Mouse (Mus musculus) C2C12 (cell line): ENCODE measurements around the gene Pih1d1. TPM values are rescaled to one million over a fixed set of nuclear protein-coding genes. Genes with fewer than 3 reads are reported as not detected.
"Not testable (repeated sequence)": the region's sequence is repeated elsewhere in the genome, so short reads cannot be mapped to it uniquely, and the experiment has no call there.

Experiments used
- H3K27me3 ChIP-seq: one replicate; pipeline ENCODE4 v1.6.1; 2011; ENCODE audit not compliant: control insufficient read depth, insufficient read depth, insufficient read length
- H3K36me3 ChIP-seq: one replicate; pipeline ENCODE4 v1.6.1; 2011; ENCODE audit not compliant: control insufficient read depth, insufficient read depth
- H3K4me3 ChIP-seq: one replicate; pipeline ENCODE4 v1.5.1; 2011; ENCODE audit warnings: mild to moderate bottlenecking, control low read depth; ENCODE audit not compliant: poor library complexity, insufficient read depth, severe bottlenecking
- H3K79me2 ChIP-seq: one replicate; pipeline ENCODE4 v1.6.1; 2011; ENCODE audit not compliant: control insufficient read depth, insufficient read depth
- H3K79me3 ChIP-seq: one replicate; pipeline ENCODE4 v1.6.1; 2011; ENCODE audit warnings: low read depth, control low read depth
- H3ac ChIP-seq: one replicate; pipeline ENCODE3; 2011; ENCODE audit warnings: low read depth; ENCODE audit not compliant: control insufficient read depth, insufficient read length
- CEBPB ChIP-seq: IDR thresholded peaks from one replicate; pipeline ENCODE4 v1.6.1; 2011; ENCODE audit warnings: low read depth, mild to moderate bottlenecking, control low read depth, moderate library complexity
- CTCF ChIP-seq: IDR thresholded peaks from one replicate; pipeline ENCODE4 v1.5.1; 2011; ENCODE audit not compliant: control insufficient read depth, insufficient read depth, insufficient read length
- FOSL1 ChIP-seq: IDR thresholded peaks from one replicate; pipeline ENCODE4 v1.8.0; 2011; ENCODE audit warnings: mild to moderate bottlenecking, low read length; ENCODE audit not compliant: poor library complexity, insufficient read depth, severe bottlenecking
- MAX ChIP-seq: IDR thresholded peaks from one replicate; pipeline ENCODE4 v1.6.1; 2011; ENCODE audit warnings: mild to moderate bottlenecking, control low read depth
- MYOD1 ChIP-seq: IDR thresholded peaks from one replicate; pipeline ENCODE4 v1.6.1; 2011; ENCODE audit warnings: low read depth; ENCODE audit not compliant: control insufficient read depth, insufficient read length
- MYOG ChIP-seq: IDR thresholded peaks from one replicate; pipeline ENCODE4 v1.6.1; 2011; ENCODE audit not compliant: control insufficient read depth, insufficient read length; ENCODE audit errors: extremely low read depth
- USF1 ChIP-seq: IDR thresholded peaks from one replicate; pipeline ENCODE4 v1.6.1; 2011; ENCODE audit warnings: low read depth, mild to moderate bottlenecking, control low read depth, moderate library complexity
- polyA plus RNA-seq: library from polyadenylated mRNA; unstranded; fragments of >200 nt; fragmentation: generic; extraction: Trizol; gene quantifications from one replicate; pipeline ENCODE4 v1.2.1, GENCODE M21; 2012; ENCODE audit warnings: missing spikeins

Gene Pih1d1
- polyA plus RNA-seq, 1 experiment, result 129 TPM

DNA sequence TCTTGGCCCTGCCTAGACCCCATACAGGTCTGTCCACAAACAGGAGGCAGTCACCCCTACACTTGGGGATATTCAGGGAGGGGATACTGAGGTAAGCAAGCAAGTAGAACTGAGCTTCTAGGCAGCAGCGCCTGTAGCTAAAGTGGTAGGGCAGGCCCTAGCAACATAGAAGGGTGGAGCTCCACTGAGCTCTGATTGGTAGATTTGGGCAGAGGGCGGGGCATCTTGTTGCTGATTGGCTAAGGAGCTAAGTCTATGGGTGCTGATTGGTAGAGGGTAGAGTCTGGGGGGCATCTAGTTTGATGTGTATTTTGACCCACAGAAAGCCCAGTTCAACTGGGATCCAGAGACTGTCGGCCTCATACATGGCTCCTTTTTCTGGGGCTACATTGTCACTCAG is 15.4 kb downstream of the Pih1d1 start:
- Histone ChIP-seq H3K79me2 (no peaks in the 10 kb centered on the region), H3K79me3 (no peaks in the 10 kb centered on the region), H3ac (no peak overlapping the region), H3K36me3 (no peaks in the 10 kb centered on the region), H3K27me3 (peaks cover 47% of the 10 kb centered on the region), H3K4me3 (no peak overlapping the region)
- TF ChIP-seq CEBPB (no peak), CTCF (no peak), FOSL1 (no peak), MYOG (no peak)

DNA sequence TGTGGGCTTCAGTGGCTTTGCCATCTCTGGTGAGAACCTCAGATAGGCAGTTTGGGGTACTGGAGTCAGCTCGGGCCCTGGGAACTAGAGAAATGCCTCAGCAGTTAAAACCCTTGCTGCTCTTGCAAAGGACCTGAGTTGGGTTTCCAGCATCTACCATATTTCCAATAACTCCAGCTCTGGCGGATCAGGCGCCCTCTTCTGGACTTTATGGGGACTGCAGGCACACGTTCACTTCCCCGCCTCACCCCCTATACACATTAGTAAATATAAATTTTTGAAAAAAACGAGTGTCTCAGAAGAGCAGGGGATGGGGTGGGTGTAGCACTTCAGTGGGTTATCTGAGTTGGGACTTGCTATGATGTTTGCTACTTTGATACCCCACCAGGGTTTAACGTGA is 18.9 kb downstream of the Pih1d1 start:
- Histone ChIP-seq H3K79me2 (no peaks in the 10 kb centered on the region), H3K27me3 (peaks cover 55% of the 10 kb centered on the region), H3K4me3 (no peak overlapping the region), H3ac (no peak overlapping the region), H3K36me3 (no peaks in the 10 kb centered on the region), H3K79me3 (no peaks in the 10 kb centered on the region)
- no peak for TF ChIP-seq FOSL1
- TF ChIP-seq CEBPB, result no peak
- TF ChIP-seq MYOD1, result no peak
- TF ChIP-seq USF1, result no peak
- no peak for TF ChIP-seq CTCF
- TF ChIP-seq MAX, result no peak
- TF ChIP-seq MYOG, result no peak

DNA sequence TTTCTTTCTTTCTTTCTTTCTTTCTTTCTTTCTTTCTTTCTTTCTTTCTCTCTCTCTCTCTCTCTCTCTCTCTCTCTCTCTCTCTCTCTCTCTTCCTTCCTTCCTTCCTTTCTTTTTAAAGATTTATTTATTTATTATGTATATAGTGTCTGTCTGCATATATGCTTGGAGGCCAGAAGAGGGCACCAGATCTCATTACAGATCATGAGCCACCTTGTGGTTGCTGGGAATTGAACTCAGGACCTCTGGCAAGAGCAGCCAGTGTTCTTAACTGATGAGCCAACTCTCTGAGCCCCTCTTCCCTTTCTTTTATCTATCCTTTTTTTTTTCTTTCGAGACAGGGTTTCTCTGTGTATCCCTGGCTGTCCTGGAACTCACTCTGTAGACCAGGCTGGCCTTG is 19.7 kb downstream of the Pih1d1 start:
- H3K79me2 ChIP-seq, H3K4me3 ChIP-seq, H3ac ChIP-seq, H3K36me3 ChIP-seq, H3K79me3 ChIP-seq: not testable (repeated sequence)
- peaks cover 50% of the 10 kb centered on the region for H3K27me3 ChIP-seq

DNA sequence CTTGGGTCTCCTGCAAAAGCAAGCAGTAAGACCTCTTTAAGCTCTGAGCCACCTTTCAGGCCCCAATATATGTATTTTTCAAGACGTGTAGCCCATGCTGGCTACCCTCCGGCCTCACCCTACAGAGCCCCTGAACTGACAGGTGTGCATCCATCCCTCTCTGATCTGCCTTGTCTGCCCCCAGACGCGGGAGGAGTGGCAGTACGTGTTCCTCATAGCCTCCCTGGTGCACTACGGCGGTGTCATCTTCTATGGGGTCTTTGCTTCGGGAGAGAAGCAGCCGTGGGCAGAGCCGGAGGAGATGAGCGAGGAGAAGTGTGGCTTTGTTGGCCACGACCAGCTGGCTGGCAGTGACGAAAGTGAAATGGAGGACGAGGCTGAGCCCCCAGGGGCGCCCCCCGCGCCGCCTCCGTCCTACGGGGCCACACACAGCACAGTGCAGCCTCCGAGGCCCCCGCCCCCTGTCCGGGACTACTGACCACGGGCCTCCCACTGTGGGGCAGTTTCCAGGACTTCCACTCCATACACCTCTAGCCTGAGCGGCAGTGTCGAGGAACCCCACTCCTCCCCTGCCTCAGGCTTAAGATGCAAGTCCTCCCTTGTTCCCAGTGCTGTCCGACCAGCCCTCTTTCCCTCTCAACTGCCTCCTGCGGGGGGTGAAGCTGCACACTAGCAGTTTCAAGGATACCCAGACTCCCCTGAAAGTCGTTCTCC is 20.6 kb downstream of the Pih1d1 start:
- Histone ChIP-seq H3K79me2 (no peaks in the 10 kb centered on the region), H3K4me3 (no peak overlapping the region), H3K79me3 (no peaks in the 10 kb centered on the region), H3K36me3 (no peaks in the 10 kb centered on the region), H3K27me3 (peaks cover 51% of the 10 kb centered on the region), H3ac (no peak overlapping the region)
- no peak for TF ChIP-seq USF1
- TF ChIP-seq CTCF, result no peak
- no peak for TF ChIP-seq MYOD1
- TF ChIP-seq CEBPB, result no peak
- TF ChIP-seq MYOG, result no peak
- TF ChIP-seq FOSL1, result no peak

DNA sequence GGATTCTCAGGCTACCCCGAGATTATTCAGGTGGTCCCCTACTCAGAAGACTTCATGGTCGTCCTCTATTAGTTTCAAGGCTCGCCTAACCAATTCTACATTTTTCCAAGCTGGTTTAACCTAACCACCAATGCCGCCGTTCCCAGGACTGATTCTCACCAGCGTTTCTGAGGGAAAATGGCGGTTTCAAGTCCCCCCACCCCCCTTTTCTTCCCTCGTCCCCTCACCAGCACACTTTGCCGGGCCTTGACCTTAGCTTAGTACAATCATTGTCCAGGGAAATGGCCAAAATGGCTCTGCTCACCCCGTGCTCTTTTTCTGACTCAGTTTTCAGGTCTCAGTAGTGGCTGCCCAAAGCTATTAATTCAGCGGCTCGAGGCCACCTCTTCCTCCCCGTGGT is 21.3 kb downstream of the Pih1d1 start:
- peaks cover 54% of the 10 kb centered on the region for H3K27me3 ChIP-seq
- H3ac ChIP-seq, result no peak overlapping the region
- H3K79me2 ChIP-seq, result no peaks in the 10 kb centered on the region
- TF ChIP-seq CEBPB (no peak), MAX (no peak), MYOD1 (no peak), MYOG (no peak), FOSL1 (no peak), USF1 (no peak), CTCF (no peak)
- H3K36me3 ChIP-seq, result no peaks in the 10 kb centered on the region
- no peak overlapping the region for H3K4me3 ChIP-seq
- no peaks in the 10 kb centered on the region for H3K79me3 ChIP-seq

DNA sequence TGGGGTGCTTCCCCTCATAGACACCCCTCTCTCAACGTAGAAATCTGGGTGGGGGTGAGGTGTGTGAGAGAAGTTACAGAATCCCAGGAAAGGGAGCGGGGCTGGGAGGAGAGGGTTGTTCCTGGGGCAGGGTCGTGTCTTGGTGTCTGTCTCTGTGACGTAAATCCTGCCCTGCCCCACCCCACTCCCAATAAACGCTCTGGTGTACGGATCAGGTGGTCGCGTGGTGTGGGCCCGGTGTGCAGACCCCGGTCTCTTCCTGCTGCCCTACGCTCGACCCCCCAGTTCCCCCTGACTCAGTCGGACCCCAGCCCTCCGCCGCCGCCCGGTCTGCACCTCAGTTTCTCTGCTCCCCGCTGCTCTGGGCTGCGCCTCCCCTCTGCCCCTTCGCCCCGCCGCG is 21.8 kb downstream of the Pih1d1 start:
- TF ChIP-seq MYOD1 (no peak), CEBPB (no peak), MYOG (no peak), MAX (no peak), CTCF (no peak), FOSL1 (no peak), USF1 (no peak)

More for the DNA sequence above, 21.8 kb downstream of the Pih1d1 start:
- H3K4me3 ChIP-seq, result no peak overlapping the region
- no peak overlapping the region for H3ac ChIP-seq
- no peaks in the 10 kb centered on the region for H3K79me2 ChIP-seq
- H3K27me3 ChIP-seq, result peaks cover 59% of the 10 kb centered on the region
- H3K36me3 ChIP-seq, result no peaks in the 10 kb centered on the region
- H3K79me3 ChIP-seq, result no peaks in the 10 kb centered on the region
